Mouse (Mus musculus) adrenal gland, adult 2 months (tissue): ENCODE measurements at regions not wholly inside any gene's neighbourhood (a gene's known extent, or its start where the extent isn't known, plus 50 kb on each side); places are given as distances from the start of the nearest gene placed in this dataset.
"Not testable (repeated sequence)": the region's sequence is repeated elsewhere in the genome, so short reads cannot be mapped to it uniquely, and the experiment has no call there.

Experiments
- DNase-seq: peaks from one replicate; pipeline ENCODE4 v3.0.0; 2021

DNA sequence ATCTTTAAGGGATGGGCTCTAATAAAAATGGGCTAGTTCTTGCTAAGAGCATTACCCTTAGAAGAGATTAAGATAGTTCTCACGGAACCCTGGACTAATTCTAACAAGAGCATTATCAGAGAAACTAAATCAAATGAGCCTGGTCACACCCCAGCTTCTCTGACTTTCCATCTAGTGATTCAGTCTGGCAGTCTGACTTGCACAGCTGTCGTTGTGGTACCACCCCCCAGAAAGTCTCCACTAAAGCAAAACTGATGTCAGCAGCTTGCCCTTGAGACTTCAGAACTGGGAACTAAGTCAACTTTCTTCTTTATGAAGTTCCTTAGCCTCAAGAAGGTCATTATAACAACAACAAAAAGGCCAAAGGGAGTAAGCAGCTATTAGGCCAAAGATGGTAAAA lies 126.5 kb upstream of the Max start:
- no peak for DNase-seq

DNA sequence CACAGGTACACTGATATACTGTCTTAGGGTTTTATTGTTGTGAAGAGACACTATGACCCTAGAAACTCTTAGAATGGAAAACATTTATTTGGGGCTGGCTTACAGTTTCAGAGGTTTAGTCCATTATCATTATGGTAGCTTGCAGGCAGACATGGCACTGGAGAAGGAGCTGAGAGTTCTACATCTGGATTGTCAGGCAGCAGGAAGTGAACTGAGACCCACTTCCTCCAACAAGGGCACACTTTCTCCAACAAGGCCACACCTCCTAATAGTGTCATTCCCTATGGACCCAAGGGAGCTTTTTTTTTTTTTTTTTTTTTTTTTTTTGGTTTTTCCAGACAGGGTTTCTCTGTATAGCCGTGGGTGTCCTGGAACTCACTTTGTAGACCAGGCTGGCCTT lies 124.9 kb upstream of the Max start:
- DNase-seq = not testable (repeated sequence)

DNA sequence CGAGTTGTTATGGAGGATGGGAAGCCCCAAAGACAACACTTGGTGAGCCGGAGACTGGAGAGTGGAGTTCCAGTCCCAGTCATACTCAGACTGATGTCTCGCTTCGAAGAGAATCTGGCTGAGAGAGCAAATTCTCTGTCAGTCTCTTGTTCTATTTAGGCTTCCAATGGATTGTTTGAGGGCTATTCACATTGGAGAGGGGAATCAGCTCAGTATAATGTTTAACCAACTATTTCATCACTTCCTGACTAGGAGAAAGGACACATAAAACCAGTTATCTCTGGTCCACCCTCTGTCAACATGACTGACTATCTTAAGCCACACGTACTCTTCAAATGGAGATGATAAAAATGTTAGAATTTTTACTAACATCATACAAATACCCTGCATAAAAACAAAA lies 123.9 kb upstream of the Max start:
- no peak for DNase-seq

DNA sequence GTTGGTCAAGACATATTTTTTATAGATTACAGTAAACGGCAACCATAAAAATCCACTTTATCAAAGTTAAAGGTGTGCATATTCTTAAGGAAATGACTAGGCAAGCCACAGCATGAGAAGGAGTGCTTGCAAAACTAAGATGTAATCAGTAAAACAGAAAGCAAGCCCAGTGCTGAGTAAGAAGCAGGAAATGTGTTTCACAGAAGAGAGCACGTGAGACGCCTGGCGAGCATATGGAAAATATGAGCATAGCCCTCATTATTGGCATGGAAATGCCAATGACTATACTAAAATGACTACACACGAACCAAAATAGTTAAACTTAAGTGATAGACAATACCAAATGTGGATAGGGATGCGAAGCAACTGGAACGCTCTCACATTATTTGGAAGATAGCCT lies 123.2 kb upstream of the Max start:
- DNase-seq = no peak

DNA sequence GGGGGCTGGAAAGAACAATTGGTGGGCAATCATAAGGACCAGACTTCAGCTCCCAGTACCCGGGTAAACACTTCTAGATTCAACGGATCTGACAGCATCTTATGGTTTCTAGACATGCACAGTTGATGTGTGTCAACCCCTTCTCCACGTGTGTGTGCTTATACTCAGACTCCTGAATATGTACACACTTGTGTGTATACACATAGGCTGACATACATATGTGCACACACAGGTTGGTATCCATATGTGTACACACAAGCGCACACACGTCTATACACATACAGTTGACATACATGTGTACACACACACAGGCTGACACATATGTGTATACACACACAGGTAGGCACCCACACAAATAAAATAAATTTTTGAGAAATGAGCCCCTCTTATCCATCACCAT lies 122.7 kb upstream of the Max start:
- DNase-seq = no peak

DNA sequence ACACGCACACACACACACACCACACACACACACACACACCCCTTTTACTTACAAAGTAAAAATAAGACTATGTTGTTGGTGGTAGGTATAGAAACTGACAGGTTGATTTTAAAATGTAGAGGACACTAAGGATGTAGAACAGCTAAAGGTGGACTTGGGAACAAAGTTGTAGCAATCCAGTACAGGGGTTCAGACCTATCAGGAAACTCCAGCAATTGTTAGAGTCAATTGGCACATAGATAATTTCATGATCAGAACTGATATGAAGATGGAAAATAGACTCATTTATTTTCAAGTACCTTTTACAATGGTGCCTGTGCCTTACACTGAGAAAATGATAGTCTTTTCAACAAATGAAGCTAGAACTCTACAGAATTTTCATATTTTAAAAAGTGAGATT lies 122.3 kb upstream of the Max start:
- no peak for DNase-seq

DNA sequence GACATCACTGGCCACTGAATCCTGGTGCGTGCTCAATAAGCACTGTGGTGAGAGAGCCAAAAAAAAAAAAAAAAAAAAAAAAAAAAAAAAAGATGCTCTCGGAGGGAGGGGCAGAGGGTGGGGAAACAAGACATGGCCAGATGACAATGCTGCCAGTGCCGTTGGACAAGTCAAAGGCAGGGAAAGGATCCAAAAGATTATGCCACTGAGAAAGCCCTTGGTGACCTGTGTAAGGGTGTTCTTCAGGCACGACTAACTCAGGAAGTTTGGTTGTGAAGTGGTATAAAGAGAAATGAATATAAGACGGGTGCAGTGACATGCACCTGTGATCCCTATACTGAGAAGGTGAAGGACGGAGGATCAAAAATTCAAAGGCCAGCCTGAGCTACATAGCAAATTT lies 121.8 kb upstream of the Max start:
- DNase-seq = no peak

DNA sequence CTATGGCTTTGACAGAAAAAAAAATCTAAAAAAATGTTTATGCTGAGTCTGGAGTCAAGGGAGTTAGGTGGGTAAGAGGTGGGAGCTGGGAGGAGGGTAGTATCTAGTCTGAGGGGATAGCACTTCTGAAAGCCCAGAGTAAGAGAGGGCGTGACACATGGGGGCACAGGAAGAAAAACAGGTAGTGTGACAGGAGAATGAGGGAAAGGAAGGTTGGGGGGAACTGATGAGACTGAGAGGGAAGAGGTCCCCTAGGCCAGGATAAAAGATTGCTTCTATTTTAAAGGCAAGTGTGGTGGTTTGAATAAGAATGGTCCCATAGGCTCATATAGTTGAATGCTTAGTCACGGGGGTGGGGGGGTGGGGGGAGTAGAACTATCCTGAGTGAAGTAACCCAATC lies 119.8 kb upstream of the Max start:
- DNase-seq = no peak

DNA sequence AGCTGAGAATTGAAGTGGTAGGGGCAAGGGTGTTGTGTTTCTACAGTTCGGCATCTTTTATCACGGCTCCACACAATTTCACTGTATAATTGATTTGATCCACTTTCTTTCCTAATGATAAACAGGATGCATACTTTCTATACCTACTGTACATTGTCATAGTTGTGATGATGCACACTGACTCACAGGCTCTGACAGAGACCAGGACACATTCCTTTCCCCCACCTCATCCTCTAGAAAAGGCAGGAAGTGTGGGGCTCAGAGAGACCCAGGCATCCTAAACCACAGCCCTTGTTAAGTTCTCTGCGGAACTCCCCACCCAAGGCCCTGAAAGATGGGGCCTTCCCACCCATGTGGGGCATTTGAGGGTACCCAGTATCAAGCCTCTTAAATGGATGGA lies 117.5 kb upstream of the Max start:
- DNase-seq = no peak

DNA sequence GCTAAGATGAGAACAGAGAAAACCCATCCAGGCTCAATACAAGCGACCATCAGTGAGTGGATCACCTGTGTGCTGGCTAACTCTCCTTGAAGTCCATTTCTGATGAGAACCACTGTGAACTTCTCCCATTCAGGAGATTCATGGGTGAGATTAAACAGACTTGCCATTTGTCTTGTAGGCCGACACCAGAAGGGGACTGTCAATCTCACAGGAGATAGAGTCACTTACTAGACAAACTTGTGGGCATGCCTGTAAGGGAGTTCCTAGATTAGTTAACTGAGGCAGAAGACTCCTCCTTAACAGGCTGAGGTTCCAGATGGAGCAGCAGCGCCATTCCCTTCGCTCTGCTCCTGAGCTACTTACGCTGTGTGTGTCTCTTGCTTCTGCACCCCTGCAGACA lies 114.7 kb upstream of the Max start:
- no peak for DNase-seq

DNA sequence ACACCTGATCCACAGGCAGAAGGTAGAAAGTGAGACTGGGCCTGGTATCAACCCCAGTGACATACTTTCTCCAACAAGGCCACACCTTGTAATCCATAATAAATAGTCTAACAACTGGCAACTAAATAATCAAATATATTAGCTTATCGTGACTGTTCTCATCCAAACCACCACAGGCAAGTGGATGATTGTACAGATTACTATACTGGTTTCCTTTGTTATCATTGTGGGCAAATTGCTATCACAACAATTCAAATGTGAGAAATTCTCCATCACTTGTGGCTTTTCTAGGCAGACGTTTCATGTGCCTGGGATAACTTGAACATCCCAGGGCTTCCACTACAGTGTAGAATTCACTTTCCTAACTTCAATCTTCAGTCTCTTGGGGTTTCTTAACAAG lies 112.6 kb upstream of the Max start:
- no peak for DNase-seq

DNA sequence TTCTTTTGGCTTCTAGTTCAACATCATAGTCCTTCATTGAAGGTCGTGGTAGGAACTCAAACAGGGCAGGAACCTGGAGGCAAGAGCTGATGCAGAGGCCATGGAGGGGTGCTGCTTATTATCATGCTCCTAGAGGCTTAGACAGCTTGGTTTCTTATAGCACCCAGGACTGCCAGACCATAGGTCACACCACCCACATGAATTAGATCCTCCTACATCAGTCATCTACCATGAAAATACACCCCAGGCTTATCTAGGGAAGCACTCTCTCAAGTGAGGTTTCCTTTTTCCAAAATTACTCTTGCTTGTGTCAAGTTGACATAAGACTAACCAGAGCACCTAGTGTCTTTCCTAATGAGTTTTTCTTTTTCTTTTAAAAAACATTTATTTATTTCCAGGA lies 109.7 kb upstream of the Max start:
- DNase-seq = no peak

DNA sequence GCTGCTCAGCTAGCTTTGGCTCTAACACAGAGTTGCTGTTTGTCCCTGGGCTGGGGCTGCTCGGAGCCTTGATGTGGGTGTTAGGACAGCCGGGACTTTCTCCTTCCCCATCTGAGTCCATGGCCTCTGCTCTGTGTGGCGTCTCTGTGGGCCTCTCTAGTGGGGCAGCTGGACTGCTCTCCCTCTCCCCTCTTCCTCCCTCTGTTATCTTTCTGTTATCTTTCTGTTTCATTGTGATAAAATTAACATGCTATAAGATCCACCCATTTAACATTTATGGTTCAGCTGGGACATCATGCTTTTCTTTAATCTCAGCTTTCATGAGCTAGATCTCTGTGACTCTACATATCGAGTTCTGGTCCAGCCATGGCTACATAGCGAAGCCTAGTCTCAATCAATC lies 105.9 kb upstream of the Max start:
- DNase-seq = no peak

DNA sequence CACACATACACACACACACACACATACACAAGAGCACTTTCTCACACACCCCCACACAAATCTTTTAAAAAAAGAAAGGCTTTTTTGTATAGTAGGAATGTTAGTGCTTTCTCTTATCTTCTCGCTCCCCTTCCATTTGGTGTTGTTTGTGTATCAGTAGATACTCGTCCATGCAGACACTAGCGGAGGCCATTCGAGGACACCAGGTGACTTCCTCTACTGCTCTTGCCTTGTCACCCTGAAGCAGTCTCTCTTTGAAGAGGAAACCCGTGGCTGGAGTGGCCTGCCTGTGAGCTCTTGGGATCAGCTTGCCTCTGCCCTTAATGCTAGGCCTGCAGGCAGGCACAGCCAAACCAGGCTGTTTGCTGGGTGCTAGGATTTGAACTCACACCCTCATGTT lies 105.1 kb upstream of the Max start:
- no peak for DNase-seq

DNA sequence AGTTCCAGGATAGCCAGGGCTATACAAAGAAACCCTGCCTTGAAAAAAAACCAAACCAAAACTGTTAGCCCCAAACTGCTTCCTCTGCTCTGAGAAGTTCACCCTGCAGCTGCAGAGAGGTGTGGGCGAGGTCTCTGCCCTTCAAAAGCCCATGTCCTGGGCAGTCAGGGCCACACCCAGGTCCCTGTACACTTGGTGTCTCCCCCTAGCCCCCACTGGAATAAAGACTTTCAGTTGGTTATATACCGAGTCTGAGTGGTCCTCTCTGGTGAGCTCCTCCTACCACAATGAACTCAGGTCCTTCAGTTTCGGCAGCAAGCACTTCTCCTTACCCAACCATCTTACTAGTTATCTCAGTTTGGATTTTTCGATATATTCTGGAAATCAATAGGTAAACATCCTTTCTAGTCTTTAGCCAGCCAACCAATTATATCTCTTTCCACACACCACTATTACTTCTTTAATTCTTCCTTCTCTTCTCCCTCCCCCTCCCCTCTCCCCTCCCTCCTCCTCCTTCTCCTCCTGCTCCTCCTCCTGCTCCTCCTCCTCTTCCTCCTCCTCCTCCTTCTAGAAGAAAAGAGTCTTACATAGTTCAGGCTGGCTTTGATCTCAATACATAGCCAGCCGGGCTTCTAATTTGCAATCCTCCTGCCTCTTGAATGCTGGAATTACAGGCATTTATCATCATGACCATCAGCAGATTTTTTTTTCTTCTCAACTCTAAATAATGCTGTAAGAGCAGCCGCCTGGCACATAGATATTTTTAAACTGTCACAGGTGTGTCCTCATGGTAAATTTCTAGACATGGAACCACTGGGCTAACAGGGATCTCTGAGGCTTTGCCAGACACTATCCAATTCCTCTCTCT lies 103.9 kb upstream of the Max start:
- no peak for DNase-seq

DNA sequence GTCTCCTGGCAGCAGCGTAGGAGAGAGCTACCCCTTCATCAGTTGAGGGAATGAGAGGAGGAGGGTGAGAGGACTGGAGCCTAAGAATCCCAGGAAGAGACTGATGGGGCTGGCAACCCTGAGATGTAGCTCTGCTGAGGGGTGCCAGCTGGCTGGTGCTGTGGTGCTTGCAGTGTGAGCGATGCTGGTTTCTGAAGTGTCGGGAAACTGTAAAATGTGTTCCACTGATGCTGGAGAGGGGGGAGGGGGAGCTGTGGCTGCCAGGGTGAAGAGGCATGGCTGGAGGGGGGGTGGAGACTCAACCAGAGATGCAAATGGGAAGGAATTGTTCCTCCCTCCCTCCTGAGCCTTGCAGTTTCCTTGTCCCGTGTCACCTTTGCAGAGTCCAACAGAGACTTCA lies 102.0 kb upstream of the Max start:
- DNase-seq = no peak

DNA sequence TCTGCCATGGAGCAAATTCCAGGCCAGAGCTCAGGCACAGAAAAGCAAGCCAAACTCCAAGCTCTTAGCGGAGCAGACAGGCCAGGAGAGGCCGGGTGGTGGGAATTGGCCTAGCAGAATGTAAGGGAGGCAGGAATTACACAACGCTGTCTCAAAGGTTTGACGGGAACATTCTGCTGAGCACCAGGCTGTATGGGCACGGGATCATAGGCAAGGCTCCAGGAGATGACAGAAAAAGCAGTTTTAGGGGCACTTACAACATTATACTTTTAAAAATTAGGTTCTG lies 99.5 kb upstream of the Max start:
- peak; percentile 14 for DNase-seq

DNA sequence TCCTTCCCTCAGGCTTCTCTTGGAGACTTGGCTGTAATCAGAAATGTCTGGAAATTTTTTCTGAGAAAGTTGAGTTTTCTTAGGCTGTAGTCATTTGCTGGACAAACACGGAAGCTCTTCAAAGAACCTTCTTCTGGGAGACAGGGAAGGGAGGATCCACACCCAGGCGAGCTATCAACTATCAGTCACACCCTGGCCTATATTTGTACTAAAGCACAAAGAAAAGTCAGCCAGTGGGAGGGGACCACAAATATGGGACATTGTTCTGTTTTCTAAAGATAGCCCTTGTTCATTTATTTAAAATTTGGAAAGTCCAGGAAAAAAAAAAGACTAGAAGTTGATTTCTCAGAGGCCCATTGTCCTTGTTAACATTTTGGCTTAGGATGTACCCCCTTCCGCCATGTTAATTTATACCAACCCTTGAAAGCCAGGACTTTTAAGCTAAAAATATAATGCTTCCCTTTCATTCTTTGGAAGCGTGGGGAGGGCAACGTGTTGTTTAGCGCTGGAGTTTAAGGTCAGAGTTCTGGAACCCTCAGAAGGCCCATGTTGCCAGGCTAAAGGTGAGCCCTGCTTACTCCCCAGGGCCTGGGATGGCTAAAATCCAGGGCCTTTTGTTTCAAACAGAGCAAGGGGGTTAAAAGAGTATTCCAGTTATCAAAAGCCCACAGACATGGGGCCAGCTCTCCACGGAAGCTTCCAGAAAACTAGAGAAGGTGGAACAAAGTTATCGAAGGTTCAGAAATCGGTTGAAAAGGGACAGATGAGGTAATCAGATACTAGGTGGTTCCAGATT lies 99.0 kb upstream of the Max start:
- peak; percentile 42 for DNase-seq

DNA sequence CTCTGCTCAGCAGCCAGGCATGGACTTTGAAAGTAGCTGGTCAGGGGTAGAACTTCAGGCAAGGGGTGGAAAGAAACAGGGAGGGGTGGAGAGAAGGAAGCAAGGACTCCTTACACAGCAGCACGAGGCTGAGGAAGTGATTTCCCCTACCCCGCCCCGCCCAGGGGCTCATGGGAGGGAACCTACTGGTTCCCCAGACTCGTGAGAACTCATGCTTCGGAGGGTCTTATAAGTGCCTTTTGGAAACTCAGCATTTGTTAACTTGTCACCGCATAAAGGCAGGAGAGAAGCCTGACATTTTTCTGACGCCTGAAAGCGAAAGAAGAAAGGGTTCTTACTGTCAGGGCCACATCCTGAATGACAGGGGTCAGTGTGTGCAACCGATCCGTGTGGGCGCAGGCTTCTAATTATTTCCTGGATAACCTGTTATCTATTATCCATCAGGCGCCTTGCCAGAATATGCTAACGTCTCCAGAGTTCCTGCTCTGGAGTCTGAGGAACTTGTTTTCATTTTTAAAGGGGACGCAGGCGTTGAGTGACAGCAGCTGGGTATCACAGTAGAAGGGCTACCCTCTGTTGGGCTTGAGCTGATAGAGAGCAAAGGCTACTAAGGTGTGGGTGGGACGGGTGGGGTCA lies 98.2 kb upstream of the Max start:
- peak; percentile 40 for DNase-seq

DNA sequence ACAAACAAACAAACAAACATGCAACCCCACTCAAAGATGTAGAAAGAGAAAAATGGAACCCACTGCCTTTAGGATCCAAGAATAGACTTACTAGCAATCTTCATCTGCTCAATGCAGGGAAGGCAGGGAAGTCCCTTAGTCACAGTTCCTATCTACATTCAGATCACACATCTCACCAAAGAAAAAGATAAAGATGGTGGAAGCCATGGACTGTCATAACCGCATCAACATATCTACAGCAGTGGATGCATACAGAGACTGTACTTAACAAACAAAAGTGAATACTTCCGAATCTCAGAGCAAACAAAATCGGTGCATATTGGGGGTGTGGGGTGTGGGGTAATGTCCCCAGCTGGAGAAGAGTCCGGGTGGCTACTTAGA lies 97.7 kb upstream of the Max start:
- DNase-seq = no peak

DNA sequence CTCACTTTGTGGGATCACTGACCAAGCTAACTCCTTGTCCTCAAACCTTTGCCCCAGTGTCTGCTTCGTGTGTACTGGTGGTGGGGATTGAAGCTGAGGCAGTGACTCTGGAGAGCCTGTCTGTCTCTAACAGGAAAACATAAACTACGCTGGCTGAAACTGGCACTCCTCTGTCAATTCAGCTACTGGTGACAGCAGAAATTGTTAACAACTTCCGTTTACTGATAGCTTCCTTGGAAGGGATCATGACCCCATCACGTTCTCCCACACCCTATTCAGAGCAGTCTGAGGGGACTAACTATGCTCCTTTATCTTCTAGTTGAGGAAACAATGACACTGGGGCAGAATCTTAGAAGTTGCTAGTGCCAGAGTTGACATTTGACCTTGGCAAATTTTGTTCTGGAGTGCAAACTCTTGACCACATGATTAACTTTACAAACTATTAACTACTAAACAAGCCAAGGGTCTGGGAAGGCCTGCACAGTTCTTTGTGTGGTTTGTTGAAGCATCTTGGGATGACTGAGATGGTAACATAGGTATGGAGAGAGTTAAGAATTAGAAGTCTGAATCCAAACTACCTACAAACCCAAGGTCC lies 96.7 kb upstream of the Max start:
- no peak for DNase-seq

DNA sequence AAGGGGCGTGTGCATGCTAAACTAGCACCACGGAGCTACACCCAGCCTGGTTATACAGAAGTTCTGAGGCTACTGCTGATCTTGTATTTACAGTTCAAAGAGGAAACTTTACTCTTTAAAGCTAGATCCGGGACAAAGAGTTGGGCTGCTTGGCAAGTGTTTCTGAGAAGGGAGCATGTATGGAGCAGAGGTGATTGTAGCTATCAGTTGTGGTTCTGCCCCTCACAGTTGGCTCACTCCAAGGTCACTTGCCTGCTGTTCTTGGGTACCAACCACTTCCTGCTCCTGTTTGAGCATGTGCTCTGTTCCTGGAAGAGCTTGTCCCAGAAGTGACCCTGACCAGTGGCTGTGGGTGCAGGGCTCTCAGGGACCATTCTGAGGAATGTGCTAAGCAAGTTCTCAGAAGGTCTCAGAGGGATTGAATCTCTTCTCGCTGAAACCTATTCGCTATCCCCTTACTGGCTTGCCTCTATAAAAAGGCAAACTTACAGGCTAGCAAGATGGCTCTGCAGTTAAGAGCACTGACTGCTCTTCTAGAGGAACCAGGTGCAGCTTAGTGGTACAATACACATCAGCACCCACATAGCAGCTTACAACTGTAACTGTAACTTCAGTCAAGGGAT lies 94.9 kb upstream of the Max start:
- peak; percentile 41 for DNase-seq

DNA sequence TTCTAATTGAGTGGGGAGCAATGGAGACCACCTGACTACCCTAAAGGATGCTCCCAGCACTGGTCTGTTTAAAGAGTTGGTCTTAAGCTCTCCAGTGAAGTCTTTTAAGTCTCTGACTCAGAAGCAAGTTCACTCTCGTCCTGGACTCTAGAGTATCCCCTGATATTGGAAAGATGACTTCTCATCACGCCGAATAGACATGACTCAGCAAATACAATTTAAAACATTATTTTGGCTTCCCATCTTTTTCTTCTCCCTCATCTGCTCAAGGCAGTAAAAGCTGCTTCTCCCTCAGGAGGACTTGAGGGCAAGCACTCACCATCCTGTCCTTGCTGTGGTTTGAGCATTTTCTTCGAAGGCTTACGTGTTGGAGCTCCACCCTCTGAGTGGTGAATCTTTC lies 92.7 kb upstream of the Max start:
- no peak for DNase-seq
